Mouse (Mus musculus) liver, embryonic 16.5 days (tissue): ENCODE measurements around the gene 2310079G19Rik. TPM values are rescaled to one million over a fixed set of nuclear protein-coding genes. Genes with fewer than 3 reads are reported as not detected.

Experiments
- ATAC-seq: fragments of 200-750 bp; cut with Nextera tagmentation; 2 replicates; pipeline ENCODE4 v1.8.0; 2017; ENCODE audit warnings: low read depth, mild to moderate bottlenecking, moderate number of reproducible peaks, moderate library complexity
- H3K27ac ChIP-seq: fragments of 300-500 bp; sonication (generic); 2 replicates; pipeline ENCODE4 v1.5.1; 2014; ENCODE audit warnings: mild to moderate bottlenecking, low read length
- H3K27me3 ChIP-seq: fragments of 300-500 bp; sonication (generic); 2 replicates; pipeline ENCODE4 v1.6.1; 2014; ENCODE audit warnings: low read depth, low read length, mixed read lengths; ENCODE audit not compliant: control insufficient read depth, insufficient read depth
- H3K36me3 ChIP-seq: fragments of 300-500 bp; sonication (generic); 2 replicates; pipeline ENCODE4 v1.6.1; 2014; ENCODE audit warnings: mild to moderate bottlenecking; ENCODE audit not compliant: control insufficient read depth, insufficient read depth
- H3K4me1 ChIP-seq: fragments of 300-500 bp; sonication (generic); 2 replicates; pipeline ENCODE4 v1.6.1; 2014; ENCODE audit warnings: low read depth, low read length, mixed read lengths; ENCODE audit not compliant: control insufficient read depth
- H3K4me2 ChIP-seq: fragments of 300-500 bp; sonication (generic); 2 replicates; pipeline ENCODE4 v1.6.1; 2014; ENCODE audit warnings: low read depth, low read length, mixed read lengths
- H3K4me3 ChIP-seq: fragments of 300-500 bp; sonication (generic); 2 replicates; pipeline ENCODE4 v1.5.1; 2014; ENCODE audit warnings: low read depth, mild to moderate bottlenecking, low read length
- H3K9ac ChIP-seq: fragments of 300-500 bp; sonication (generic); 2 replicates; pipeline ENCODE4 v1.6.1; 2014; ENCODE audit warnings: low read depth, low read length
- H3K9me3 ChIP-seq: fragments of 300-500 bp; sonication (generic); replicated peaks from 2 replicates; pipeline ENCODE4 v1.6.1; 2016; ENCODE audit warnings: low read length; ENCODE audit not compliant: control insufficient read depth
- WGBS: fragments of 180-500 bp; shearing (Covaris S2); extraction: QIAGEN DNeasy Blood & Tissue Kit; methylation state at CpG from one replicate; pipeline ENCODE4 v1.1.7; 2014; ENCODE audit not compliant: insufficient replicate concordance; 5-methylcytosine and 5-hydroxymethylcytosine counted together
- polyA plus RNA-seq: library from polyadenylated mRNA; unstranded; fragments of >200 nt; fragmentation: Nextera tagmentation; extraction: Ambion mirVana; gene quantifications from 2 replicates; pipeline ENCODE4 v1.2.1, GENCODE M21; 2015

Gene 2310079G19Rik
- polyA plus RNA-seq, result not detected in 2 replicates

GRCm38 (mm10) chr16:88627566-88627965 lies at the start of gene 2310079G19Rik:
TSS of gene 2310079G19Rik (minus strand) at chr16:88627666.
- Histone ChIP-seq H3K27me3 (no peaks in the 10 kb centered on the region), H3K9ac (no peak within 1 kb of the TSS), H3K27ac (no peak within 1 kb of the TSS), H3K9me3 (no peaks in the 10 kb centered on the region), H3K4me2 (no peak within 1 kb of the TSS), H3K4me1 (no peaks in the 10 kb centered on the region), H3K4me3 (no peak within 1 kb of the TSS), H3K36me3 (no peaks in the 10 kb centered on the region)
- ATAC-seq, result no peak
- WGBS, result 73% methylated on average over 4 of the region's 4 CpGs

DNA sequence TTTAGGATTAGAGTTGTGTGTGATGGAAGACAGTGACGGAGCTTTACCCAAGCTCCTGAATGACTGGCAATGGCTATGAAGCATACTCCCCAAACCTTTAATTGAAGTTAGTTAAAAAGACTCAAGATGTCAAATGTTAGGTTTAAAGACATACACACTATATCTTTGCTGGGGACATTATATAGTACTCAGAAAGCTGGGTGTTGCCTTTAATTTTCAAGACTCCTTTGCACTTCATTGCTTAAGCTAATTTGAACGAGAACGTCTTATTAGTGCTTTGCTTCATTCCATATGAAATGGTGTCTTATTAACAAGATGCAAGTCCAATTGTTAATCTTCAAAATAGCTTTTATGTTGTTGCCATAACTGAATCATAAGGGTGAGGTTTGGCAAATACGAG lies 44.1 kb upstream of the 2310079G19Rik start, which contains the start of gene Krtap27-1:
Gene Krtap27-1 (minus strand): TSS at position 101 of the 400 bp plus-strand sequence.
- WGBS, result 62% methylated on average over 4 of the region's 4 CpGs
- Histone ChIP-seq H3K4me3 (no peak within 1 kb of the TSS), H3K27ac (no peak within 1 kb of the TSS), H3K9ac (no peak within 1 kb of the TSS), H3K9me3 (no peaks in the 10 kb centered on the region), H3K4me2 (no peak within 1 kb of the TSS), H3K4me1 (no peaks in the 10 kb centered on the region), H3K36me3 (no peaks in the 10 kb centered on the region), H3K27me3 (no peaks in the 10 kb centered on the region)
- ATAC-seq, result no peak

GRCm38 (mm10) chr16:88657426-88657825 lies 30.0 kb upstream of the 2310079G19Rik start:
- Histone ChIP-seq H3K9me3 (no peaks in the 10 kb centered on the region), H3K4me1 (no peaks in the 10 kb centered on the region), H3K4me2 (no peak overlapping the region), H3K27ac (no peak overlapping the region), H3K9ac (no peak overlapping the region), H3K4me3 (no peak overlapping the region), H3K36me3 (no peaks in the 10 kb centered on the region), H3K27me3 (no peaks in the 10 kb centered on the region)
- 26% methylated on average over 1 of the region's 1 CpGs for WGBS
- no peak for ATAC-seq

- H3K4me1 ChIP-seq, result no peaks in the 10 kb centered on the region
- H3K9ac ChIP-seq, result no peak overlapping the region
- H3K4me3 ChIP-seq, result no peak overlapping the region
- no peak overlapping the region for H3K4me2 ChIP-seq
- no peaks in the 10 kb centered on the region for H3K36me3 ChIP-seq
- no peaks in the 10 kb centered on the region for H3K27me3 ChIP-seq
- H3K27ac ChIP-seq, result no peak overlapping the region
- H3K9me3 ChIP-seq, result no peaks in the 10 kb centered on the region
- WGBS, result 34% methylated on average over 2 of the region's 2 CpGs
- ATAC-seq, result no peak
Observed at GRCm38 (mm10) chr16:88651952-88652351, 24.5 kb upstream of the 2310079G19Rik start.

DNA sequence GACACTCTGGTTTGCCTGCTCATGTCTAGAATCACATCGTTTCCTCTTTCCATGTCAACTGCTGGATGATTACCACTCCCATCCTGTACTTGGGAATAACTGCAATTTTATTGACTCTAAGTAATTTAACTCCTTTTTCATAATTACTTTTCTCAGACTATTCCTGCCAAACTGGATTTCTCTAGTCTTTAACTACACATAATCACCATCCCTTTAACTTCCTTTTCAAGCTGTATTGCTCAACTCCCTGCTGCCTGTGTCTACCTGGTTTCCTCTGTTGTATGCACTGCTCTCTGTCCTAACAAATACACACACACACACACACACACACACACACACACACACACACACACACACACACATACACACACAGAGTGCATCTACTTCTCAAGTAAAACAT lies 23.6 kb upstream of the 2310079G19Rik start:
- no peak overlapping the region for H3K4me2 ChIP-seq
- WGBS, result 62% methylated on average over 1 of the region's 1 CpGs
- H3K9me3 ChIP-seq, result no peaks in the 10 kb centered on the region
- H3K9ac ChIP-seq, result no peak overlapping the region
- H3K4me3 ChIP-seq, result no peak overlapping the region
- H3K36me3 ChIP-seq, result no peaks in the 10 kb centered on the region
- no peak for ATAC-seq
- no peaks in the 10 kb centered on the region for H3K4me1 ChIP-seq
- H3K27ac ChIP-seq, result no peak overlapping the region
- H3K27me3 ChIP-seq, result no peaks in the 10 kb centered on the region

DNA sequence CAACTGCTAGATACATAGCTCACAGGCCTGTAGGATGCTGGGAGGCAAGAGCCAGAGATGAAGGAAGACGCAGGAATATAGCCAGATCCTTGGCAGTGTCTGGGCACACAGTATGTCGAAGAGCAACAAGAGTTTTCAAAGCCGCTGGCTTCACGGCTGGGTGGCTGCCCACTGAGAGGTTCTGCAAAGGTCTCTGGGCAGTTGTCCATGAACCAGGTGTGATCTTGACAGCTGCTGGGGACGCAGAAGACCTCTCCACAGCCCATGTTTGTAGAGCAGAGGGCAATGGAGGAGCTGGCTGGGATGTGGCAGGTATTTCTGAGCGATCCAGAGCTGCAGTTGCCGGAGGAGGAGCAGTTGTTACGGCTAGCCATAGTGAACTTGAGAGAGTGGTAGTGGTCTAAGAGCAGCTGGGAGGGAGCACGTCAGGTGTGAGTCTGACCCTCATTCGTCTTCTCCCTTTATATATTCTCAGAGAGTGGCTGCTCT lies 19.9 kb upstream of the 2310079G19Rik start, which contains the start of gene Krtap26-1:
Gene Krtap26-1 (minus strand): TSS at position 439 of the 489 bp plus-strand sequence.
- no peak for ATAC-seq
- no peak within 1 kb of the TSS for H3K4me3 ChIP-seq
- H3K36me3 ChIP-seq, result no peaks in the 10 kb centered on the region
- H3K9me3 ChIP-seq, result no peaks in the 10 kb centered on the region
- no peaks in the 10 kb centered on the region for H3K4me1 ChIP-seq
- H3K4me2 ChIP-seq, result no peak within 1 kb of the TSS
- no peak within 1 kb of the TSS for H3K9ac ChIP-seq
- no peaks in the 10 kb centered on the region for H3K27me3 ChIP-seq
- WGBS, result 67% methylated on average over 10 of the region's 10 CpGs
- H3K27ac ChIP-seq, result no peak within 1 kb of the TSS

- no peak for ATAC-seq
- Histone ChIP-seq H3K27ac (no peak overlapping the region), H3K9ac (no peak overlapping the region), H3K4me1 (no peaks in the 10 kb centered on the region), H3K36me3 (no peaks in the 10 kb centered on the region), H3K9me3 (no peaks in the 10 kb centered on the region), H3K4me2 (no peak overlapping the region), H3K4me3 (no peak overlapping the region), H3K27me3 (no peaks in the 10 kb centered on the region)
- WGBS, result 68% methylated on average over 8 of the region's 8 CpGs
Observed at GRCm38 (mm10) chr16:88646366-88647111, 19.1 kb upstream of the 2310079G19Rik start.

- no peak overlapping the region for H3K4me3 ChIP-seq
- H3K36me3 ChIP-seq, result no peaks in the 10 kb centered on the region
- H3K27me3 ChIP-seq, result no peaks in the 10 kb centered on the region
- no peak for ATAC-seq
- H3K4me1 ChIP-seq, result no peaks in the 10 kb centered on the region
- no peak overlapping the region for H3K27ac ChIP-seq
- no peaks in the 10 kb centered on the region for H3K9me3 ChIP-seq
- no peak overlapping the region for H3K9ac ChIP-seq
- H3K4me2 ChIP-seq, result no peak overlapping the region
- WGBS, result 70% methylated on average over 3 of the region's 3 CpGs
Observed at GRCm38 (mm10) chr16:88640053-88640452, 12.6 kb upstream of the 2310079G19Rik start.

DNA sequence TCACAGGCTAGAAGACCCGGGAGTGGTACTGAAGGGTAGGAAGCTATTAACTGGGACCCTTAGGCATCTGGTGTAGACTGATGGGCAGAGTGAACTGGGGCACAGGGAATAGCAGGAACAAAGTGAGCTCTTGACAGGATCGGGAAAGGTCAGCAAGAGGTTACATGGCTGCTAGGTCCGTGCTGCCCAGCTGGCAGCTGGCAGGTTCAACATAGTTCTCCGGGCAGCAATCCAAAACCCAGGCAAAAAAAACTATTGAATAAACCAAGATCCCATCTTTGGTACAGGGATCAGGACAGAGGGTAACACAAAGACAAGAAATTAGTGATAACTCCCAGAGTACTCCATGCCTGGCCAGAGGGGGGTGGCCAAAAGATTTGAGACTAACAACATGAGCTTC lies 7.7 kb upstream of the 2310079G19Rik start:
- H3K4me2 ChIP-seq, result no peak overlapping the region
- H3K36me3 ChIP-seq, result no peaks in the 10 kb centered on the region
- ATAC-seq, result no peak
- no peak overlapping the region for H3K27ac ChIP-seq
- H3K27me3 ChIP-seq, result no peaks in the 10 kb centered on the region
- WGBS, result 60% methylated on average over 4 of the region's 4 CpGs
- H3K4me1 ChIP-seq, result no peaks in the 10 kb centered on the region
- no peak overlapping the region for H3K9ac ChIP-seq
- H3K4me3 ChIP-seq, result no peak overlapping the region
- no peaks in the 10 kb centered on the region for H3K9me3 ChIP-seq
